ENCODE assay signal across 13 mouse cellular contexts in genomic region chr2:123486681-123487080, GRCm38 (mm10).
"Had no signal": no experiment of that assay in that cellular context is flagged by ENCODE, and none has a peak within 500 bp of the region (broad histone marks: within the 10 kb centered on the region; RNA-seq: fewer than 3 reads in every experiment).

No protein-coding gene starts in this region.

- H3K4me1 ChIP-seq: limb, embryonic 12.5 days; liver, embryonic 13.5 days; lung, embryonic 15.5 days; midbrain, embryonic 12.5 days; neural tube, embryonic 15.5 days had no signal

- DNase-seq: kidney, postnatal 25 days; liver; liver, embryonic 13.5 days; liver, postnatal 0 days; lung, postnatal 14 days; thymus, postnatal 4 days had no signal

- H3K9ac ChIP-seq: limb, embryonic 12.5 days; liver, embryonic 13.5 days; liver, postnatal 0 days; lung, embryonic 15.5 days; midbrain, embryonic 12.5 days; neural tube, embryonic 15.5 days had no signal

- H3K36me3 ChIP-seq: limb, embryonic 12.5 days; liver, embryonic 13.5 days; lung, embryonic 15.5 days; midbrain, embryonic 12.5 days; neural tube, embryonic 15.5 days had no signal

- H3K27ac ChIP-seq: left cerebral cortex, adult 2 months; limb, embryonic 12.5 days; liver, embryonic 13.5 days; lung, embryonic 15.5 days; midbrain, embryonic 12.5 days; neural tube, embryonic 15.5 days had no signal

- H3K4me3 ChIP-seq: left cerebral cortex, adult 2 months; limb, embryonic 12.5 days; liver, embryonic 13.5 days; lung, embryonic 15.5 days; midbrain, embryonic 12.5 days; myocyte; neural tube, embryonic 15.5 days had no signal

- H3K4me2 ChIP-seq: limb, embryonic 12.5 days; liver, embryonic 13.5 days; lung, embryonic 15.5 days; midbrain, embryonic 12.5 days; neural tube, embryonic 15.5 days had no signal

- ATAC-seq: intestine, embryonic 16.5 days; liver, postnatal 0 days had no signal

- H3K9me3 ChIP-seq: limb, embryonic 12.5 days; liver, embryonic 13.5 days; lung, embryonic 15.5 days; midbrain, embryonic 12.5 days; neural tube, embryonic 15.5 days had no signal

- H3K27me3 ChIP-seq: limb, embryonic 12.5 days; liver, embryonic 13.5 days; lung, embryonic 15.5 days; midbrain, embryonic 12.5 days; neural tube, embryonic 15.5 days had no signal
